Mouse (Mus musculus): ENCODE data around the gene Olfr450.

Olfr450 gene

DNA sequence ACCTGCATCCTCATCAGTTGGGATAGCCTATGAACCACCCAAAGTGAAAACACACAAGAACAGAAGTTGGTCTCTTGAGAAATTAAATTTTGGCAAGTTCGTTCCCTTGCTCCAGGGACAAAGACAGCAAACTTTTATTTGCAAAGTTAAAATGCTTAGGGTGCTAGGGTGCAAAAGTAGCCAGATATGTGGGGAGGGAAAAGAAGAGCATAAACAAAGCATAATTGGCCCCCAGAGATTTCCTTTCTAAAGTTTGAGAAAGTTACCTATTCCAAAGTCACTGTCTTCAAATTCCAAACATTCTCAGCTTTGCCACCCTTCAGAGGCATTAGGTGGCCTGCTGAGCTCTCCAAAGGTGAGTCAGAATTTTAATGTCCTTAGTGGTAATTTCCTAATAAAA is at the start of gene Olfr450:
Gene Olfr450 (plus strand): TSS at position 301 of the 400 bp plus-strand sequence.
- DNase-seq: no peak

- no peak for DNase-seq
Observed at GRCm38 (mm10) chr6:42777066-42777465, 34.7 kb upstream of the Olfr450 start.

- no peak for DNase-seq
Observed at GRCm38 (mm10) chr6:42784793-42785192, 26.9 kb upstream of the Olfr450 start, which contains the start of gene Olfr452. Olfr452 (plus strand) TSS chr6:42785093.

GRCm38 (mm10) chr6:42790247-42790948 is 21.3 kb upstream of the Olfr450 start:
- peak; percentile 2 to 3 for DNase-seq

- no peak for DNase-seq
Observed at GRCm38 (mm10) chr6:42790949-42791556, 20.7 kb upstream of the Olfr450 start.

- DNase-seq: no peak
Observed at GRCm38 (mm10) chr6:42794982-42795381, 16.8 kb upstream of the Olfr450 start.

GRCm38 (mm10) chr6:42834084-42834483 is 22.3 kb downstream of the Olfr450 start, which contains the start of gene Olfr449:
Olfr449 (plus strand) TSS chr6:42834384.
- DNase-seq: no peak

DNA sequence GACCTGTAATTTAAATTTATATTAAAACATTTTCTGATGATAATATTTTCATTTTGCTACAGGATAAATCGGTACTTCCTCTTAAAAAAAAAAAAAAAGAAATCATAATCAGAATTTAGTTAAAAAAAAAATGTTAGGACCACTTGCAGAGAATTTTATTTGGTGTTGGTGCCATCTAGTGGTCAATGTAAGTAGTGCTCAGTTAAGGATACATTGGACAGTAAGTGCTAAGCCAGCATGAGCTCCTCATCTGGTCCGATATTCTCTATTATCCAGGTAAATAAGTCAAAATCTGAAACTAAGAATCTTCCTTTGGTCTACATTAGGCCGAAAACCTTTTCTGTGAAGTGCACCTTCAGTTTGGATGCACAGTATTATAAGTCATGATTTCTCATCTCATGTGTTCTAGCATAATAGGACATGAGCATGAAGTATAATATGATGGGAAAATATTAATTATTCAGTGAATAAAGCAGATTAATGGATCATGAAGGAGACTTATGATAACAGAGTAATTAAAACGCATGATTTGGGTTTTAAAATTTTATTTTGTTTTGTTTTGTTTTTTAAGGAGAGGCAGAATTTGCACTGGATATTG is 48.6 kb downstream of the Olfr450 start:
- DNase-seq: peak; percentile 66 to 79
